Mouse (Mus musculus): ENCODE measurements around the gene Pnliprp2. TPM values are rescaled to one million over a fixed set of nuclear protein-coding genes. Genes with fewer than 3 reads are reported as not detected.

Gene Pnliprp2
- polyA plus RNA-seq, 1 experiment from 2014 or later, result not detected

DNA sequence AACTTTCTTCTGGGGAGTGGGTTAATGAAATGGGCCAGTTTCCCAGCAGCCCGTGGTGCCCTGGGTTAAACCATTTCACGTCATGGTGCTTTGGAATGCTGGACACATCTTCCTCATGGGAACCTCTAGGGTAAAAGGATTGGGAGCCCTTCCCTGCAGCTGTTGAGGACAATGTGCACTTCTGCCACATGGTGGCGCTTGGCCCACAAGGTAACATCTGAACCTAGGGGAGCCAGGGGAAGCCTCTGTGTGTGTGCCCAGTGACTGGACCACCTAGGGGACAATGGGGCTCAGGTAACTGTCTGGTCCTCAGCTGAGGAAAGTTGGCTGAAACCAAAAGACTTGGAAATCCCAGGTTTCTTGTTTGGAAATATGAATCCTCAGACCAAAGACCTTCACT is 46.8 kb downstream of the Pnliprp2 start:
- Histone ChIP-seq H3K27me3 (no peaks in the 10 kb centered on the region), H3K4me2 (no peak overlapping the region), H3K4me1 (replicated peaks) (no peaks in the 10 kb centered on the region), H3K27ac (replicated peaks) (no peak overlapping the region), H3K9ac (no peak overlapping the region), H3K36me3 (peaks cover 22% of the 10 kb centered on the region; the same call in 1 of the 2 replicates), H3K4me3 (no peak overlapping the region), H3K9me3 (no peaks in the 10 kb centered on the region)
- peak; percentile 50; the same call in 1 of the 2 replicates for ATAC-seq (ENCODE audit: low FRiP score, low read depth)
- 13% methylated on average over 3 of the region's 3 CpGs for WGBS

GRCm38 (mm10) chr19:58808864-58809263 is 49.3 kb downstream of the Pnliprp2 start:
- H3K36me3 ChIP-seq, result peaks cover 12% of the 10 kb centered on the region; the same call in 1 of the 2 replicates
- WGBS, result 82% methylated on average over 6 of the region's 6 CpGs
- no peak for ATAC-seq (ENCODE audit: low FRiP score, low read depth)
- no peaks in the 10 kb centered on the region for H3K27me3 ChIP-seq
- no peaks in the 10 kb centered on the region for H3K9me3 ChIP-seq
- H3K4me1 ChIP-seq (replicated peaks), result no peaks in the 10 kb centered on the region
- no peak overlapping the region for H3K4me2 ChIP-seq
- no peak overlapping the region for H3K4me3 ChIP-seq
- H3K9ac ChIP-seq, result no peak overlapping the region
- H3K27ac ChIP-seq (replicated peaks), result no peak overlapping the region

DNA sequence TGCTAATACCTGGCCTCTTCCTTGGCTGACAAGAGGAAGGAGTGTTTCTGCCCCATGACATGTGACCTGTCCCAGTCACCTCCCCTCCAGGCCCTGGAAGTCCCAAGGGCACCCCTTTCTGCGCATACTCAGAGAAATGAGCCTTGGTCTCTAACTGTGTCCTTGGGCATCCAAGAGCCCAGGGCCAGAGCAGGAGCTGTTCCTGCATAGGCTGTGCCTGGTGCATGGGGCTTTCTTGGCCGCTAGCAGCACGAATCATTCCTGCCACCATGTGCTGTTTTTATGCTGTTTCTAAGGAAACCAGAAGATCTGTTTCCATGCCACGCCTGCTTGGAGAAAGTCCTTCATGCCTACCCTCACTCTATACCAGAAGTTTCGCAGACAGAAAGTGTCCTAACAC is 51.0 kb downstream of the Pnliprp2 start:
- ATAC-seq (ENCODE audit: low FRiP score, low read depth), result no peak
- Histone ChIP-seq H3K9me3 (no peaks in the 10 kb centered on the region), H3K4me2 (no peak overlapping the region), H3K27ac (replicated peaks) (no peak overlapping the region), H3K4me1 (replicated peaks) (no peaks in the 10 kb centered on the region), H3K4me3 (no peak overlapping the region), H3K27me3 (no peaks in the 10 kb centered on the region), H3K36me3 (no peaks in the 10 kb centered on the region), H3K9ac (no peak overlapping the region)
- WGBS, result 71% methylated on average over 5 of the region's 5 CpGs

DNA sequence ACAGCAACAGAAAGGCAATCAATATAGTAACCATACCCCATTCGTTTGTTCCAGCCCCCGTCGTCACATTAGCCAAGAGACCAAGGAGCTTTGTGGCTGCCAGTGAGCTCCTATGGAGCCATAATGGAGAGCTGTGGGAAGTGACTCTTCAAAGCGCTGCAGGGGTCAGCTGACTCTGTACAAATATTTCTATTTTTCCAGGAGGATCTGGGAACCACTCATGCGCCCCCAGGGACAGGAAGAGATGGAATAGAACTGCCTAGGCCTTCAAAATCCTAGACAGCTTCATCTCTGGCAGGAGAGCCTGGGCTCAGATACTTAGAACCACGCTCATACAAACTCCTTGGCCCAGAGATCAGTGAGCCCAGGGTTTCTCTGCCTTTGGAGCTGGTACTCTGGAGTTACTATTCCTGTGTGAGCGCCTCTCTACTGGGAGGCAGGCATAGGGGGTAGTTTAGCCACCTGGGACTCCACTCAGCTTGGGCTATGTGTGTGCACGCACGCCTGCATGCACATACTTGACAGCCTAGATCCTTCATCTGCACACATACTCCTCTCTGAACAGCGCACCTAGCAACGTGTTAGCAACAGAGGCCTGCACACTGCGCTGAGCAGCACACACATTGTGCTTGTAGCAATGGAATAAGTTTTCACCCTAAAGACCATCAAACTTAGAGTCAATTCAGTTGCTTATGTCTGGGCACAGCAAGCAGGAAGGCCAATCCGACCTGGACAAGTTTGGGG is 55.8 kb downstream of the Pnliprp2 start:
- Histone ChIP-seq H3K4me3 (no peak overlapping the region), H3K4me1 (replicated peaks) (no peaks in the 10 kb centered on the region), H3K36me3 (0 out of 2 replicates have a peak, but pooled peaks cover 8% of the 10 kb centered on the region), H3K9me3 (no peaks in the 10 kb centered on the region), H3K9ac (no peak overlapping the region), H3K4me2 (no peak overlapping the region), H3K27ac (replicated peaks) (no peak overlapping the region), H3K27me3 (no peaks in the 10 kb centered on the region)
- 75% methylated on average over 13 of the region's 13 CpGs for WGBS
- ATAC-seq (ENCODE audit: low FRiP score, low read depth), result 0 out of 2 replicates have a peak, but pooled peaks have one; percentile 9

GRCm38 (mm10) chr19:58816453-58817041 is 57.0 kb downstream of the Pnliprp2 start:
- no peak overlapping the region for H3K27ac ChIP-seq (replicated peaks)
- no peak overlapping the region for H3K9ac ChIP-seq
- WGBS, result 70% methylated on average over 17 of the region's 17 CpGs

GRCm38 (mm10) chr19:58817398-58817797 is 57.9 kb downstream of the Pnliprp2 start:
- no peak for ATAC-seq (ENCODE audit: low FRiP score, low read depth)
- H3K9me3 ChIP-seq, result no peaks in the 10 kb centered on the region
- 81% methylated on average over 11 of the region's 11 CpGs for WGBS

More at GRCm38 (mm10) chr19:58816453-58817041, 57.0 kb downstream of the Pnliprp2 start:
- Histone ChIP-seq H3K27me3 (no peaks in the 10 kb centered on the region), H3K36me3 (0 out of 2 replicates have a peak, but pooled peaks cover 10% of the 10 kb centered on the region), H3K4me2 (no peak overlapping the region), H3K9me3 (no peaks in the 10 kb centered on the region), H3K4me3 (no peak overlapping the region), H3K4me1 (replicated peaks) (no peaks in the 10 kb centered on the region)
- ATAC-seq (ENCODE audit: low FRiP score, low read depth), result no peak

GRCm38 (mm10) chr19:58818571-58819415 is 59.3 kb downstream of the Pnliprp2 start:
- H3K27ac ChIP-seq (replicated peaks), result no peak overlapping the region
- peaks cover 14% of the 10 kb centered on the region; the same call in 1 of the 2 replicates for H3K36me3 ChIP-seq
- H3K9me3 ChIP-seq, result no peaks in the 10 kb centered on the region
- no peak overlapping the region for H3K9ac ChIP-seq
- no peak for ATAC-seq (ENCODE audit: low FRiP score, low read depth)
- no peak overlapping the region for H3K4me3 ChIP-seq
- 86% methylated on average over 14 of the region's 14 CpGs for WGBS
- peaks cover 8% of the 10 kb centered on the region; the same call in 1 of the 2 replicates for H3K4me1 ChIP-seq (replicated peaks)
- H3K4me2 ChIP-seq, result no peak overlapping the region
- H3K27me3 ChIP-seq, result no peaks in the 10 kb centered on the region

More at GRCm38 (mm10) chr19:58817398-58817797, 57.9 kb downstream of the Pnliprp2 start:
- Histone ChIP-seq H3K4me3 (no peak overlapping the region), H3K27ac (replicated peaks) (no peak overlapping the region), H3K27me3 (no peaks in the 10 kb centered on the region), H3K36me3 (peaks cover 14% of the 10 kb centered on the region; the same call in 1 of the 2 replicates), H3K9ac (no peak overlapping the region), H3K4me1 (replicated peaks) (peaks cover under 1% of the 10 kb centered on the region; the same call in 1 of the 2 replicates), H3K4me2 (no peak overlapping the region)

DNA sequence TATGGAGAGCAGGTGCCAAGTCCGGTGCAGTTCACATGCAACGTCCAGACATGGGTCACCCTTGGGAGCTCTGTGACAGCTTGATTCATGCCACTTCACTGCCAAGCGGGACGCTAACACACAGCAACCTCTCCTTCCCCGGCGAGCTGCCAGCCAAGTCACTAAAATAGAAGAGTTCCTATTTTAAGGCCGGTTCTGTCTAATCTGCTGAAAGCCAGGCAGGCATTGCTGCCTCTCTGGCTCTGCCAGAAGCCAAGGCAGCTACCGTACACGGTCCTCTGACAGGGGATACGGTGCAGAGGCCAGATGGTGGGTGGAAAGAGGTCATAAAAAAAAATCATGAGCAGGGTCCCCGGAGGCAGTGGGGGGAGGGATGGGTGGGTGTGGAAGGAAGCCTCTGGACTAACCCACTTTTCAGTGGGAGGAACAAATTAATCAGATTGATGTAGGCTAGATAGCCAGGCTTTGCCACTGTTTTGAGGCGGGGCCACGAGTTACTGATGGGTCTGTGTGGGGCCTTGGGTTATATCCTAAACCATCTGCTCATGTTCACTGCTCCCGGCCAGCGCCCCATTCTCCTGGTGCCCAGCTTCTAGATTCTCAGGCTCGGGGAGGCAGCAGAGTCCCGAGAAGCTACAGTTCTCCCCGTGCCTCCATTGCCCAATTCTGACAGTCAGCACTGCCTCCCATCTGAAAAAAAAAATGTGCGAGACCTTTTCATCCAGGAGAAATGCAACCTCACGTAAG is 63.1 kb downstream of the Pnliprp2 start:
- Histone ChIP-seq H3K9ac (no peak overlapping the region), H3K4me2 (no peak overlapping the region), H3K27me3 (no peaks in the 10 kb centered on the region), H3K36me3 (peaks cover 23% of the 10 kb centered on the region), H3K4me3 (no peak overlapping the region), H3K27ac (replicated peaks) (no peak overlapping the region), H3K4me1 (replicated peaks) (peaks cover 8% of the 10 kb centered on the region; the same call in 1 of the 2 replicates), H3K9me3 (no peaks in the 10 kb centered on the region)
- ATAC-seq (ENCODE audit: low FRiP score, low read depth), result peak; percentile 64; the same call in 1 of the 2 replicates
- 39% methylated on average over 20 of the region's 20 CpGs for WGBS

DNA sequence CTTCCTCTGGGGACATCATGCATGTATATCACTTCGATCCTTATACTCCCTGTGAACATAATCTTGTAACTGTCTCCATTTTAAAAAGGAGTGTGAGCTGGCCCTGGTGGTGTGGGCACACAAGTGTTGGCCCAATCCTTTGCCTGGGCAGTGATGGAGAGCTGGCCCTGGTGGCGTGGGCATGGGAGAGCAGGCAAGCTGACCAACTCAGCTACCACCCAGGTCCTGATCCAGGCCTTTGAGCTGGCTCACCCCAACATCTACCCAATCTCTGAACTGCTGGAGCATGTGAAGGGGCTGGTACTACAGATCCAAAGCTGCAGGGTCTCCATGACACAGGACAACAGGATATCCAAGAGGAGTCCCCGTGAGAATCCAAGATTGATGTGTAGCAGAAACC is 63.8 kb downstream of the Pnliprp2 start:
- H3K27ac ChIP-seq (replicated peaks), result no peak overlapping the region
- ATAC-seq (ENCODE audit: low FRiP score, low read depth), result no peak
- no peaks in the 10 kb centered on the region for H3K9me3 ChIP-seq
- no peak overlapping the region for H3K4me2 ChIP-seq
- H3K9ac ChIP-seq, result no peak overlapping the region
- WGBS, result 91% methylated on average over 3 of the region's 3 CpGs
- H3K4me3 ChIP-seq, result no peak overlapping the region
- H3K4me1 ChIP-seq (replicated peaks), result peaks cover 8% of the 10 kb centered on the region; the same call in 1 of the 2 replicates
- no peaks in the 10 kb centered on the region for H3K27me3 ChIP-seq
- H3K36me3 ChIP-seq, result peaks cover 23% of the 10 kb centered on the region

DNA sequence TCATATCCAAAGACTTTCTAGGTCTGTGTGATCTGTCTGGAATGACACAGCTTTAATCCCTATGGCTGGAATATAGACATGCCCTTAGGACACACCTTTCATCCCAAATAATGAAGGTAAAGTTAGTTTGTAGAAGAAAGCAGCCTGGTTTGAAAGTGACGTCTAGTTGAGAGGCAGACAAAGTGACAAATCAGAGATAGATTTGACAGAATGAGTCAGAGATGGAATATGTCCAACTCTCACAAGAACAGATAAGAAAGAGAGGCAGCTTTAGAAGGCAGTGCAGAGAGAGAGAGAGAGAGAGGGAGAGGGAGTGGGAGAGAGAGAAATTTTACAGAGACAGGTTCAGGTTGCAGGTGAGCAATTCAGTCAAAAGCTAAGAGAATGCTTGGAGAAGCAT is 64.8 kb downstream of the Pnliprp2 start:
- Histone ChIP-seq H3K9ac (no peak overlapping the region), H3K4me2 (no peak overlapping the region), H3K27ac (replicated peaks) (no peak overlapping the region), H3K9me3 (no peaks in the 10 kb centered on the region), H3K4me1 (replicated peaks) (peaks cover 18% of the 10 kb centered on the region), H3K27me3 (no peaks in the 10 kb centered on the region), H3K36me3 (peaks cover 21% of the 10 kb centered on the region), H3K4me3 (no peak overlapping the region)
- WGBS, result 82% methylated on average over 1 of the region's 1 CpGs
- no peak for ATAC-seq (ENCODE audit: low FRiP score, low read depth)
